Mouse (Mus musculus) intestine, embryonic 15.5 days (tissue): ENCODE results near the gene 2610528A11Rik. TPM values are rescaled to one million over a fixed set of nuclear protein-coding genes. Genes with fewer than 3 reads are reported as not detected.

Experiments
- ATAC-seq: fragments of 200-750 bp; cut with Nextera tagmentation; 2 replicates; pipeline ENCODE4 v1.8.0; 2017; ENCODE audit warnings: moderate TSS enrichment, moderate library complexity
- H3K27ac ChIP-seq: fragments of 300-500 bp; sonication (generic); 2 replicates; pipeline ENCODE4 v1.5.1; 2015; ENCODE audit warnings: mild to moderate bottlenecking, inconsistent platforms
- H3K27me3 ChIP-seq: fragments of 300-500 bp; sonication (generic); replicated peaks from 2 replicates; pipeline ENCODE4 v1.6.1; 2015; ENCODE audit warnings: inconsistent platforms
- H3K36me3 ChIP-seq: fragments of 300-500 bp; sonication (generic); 2 replicates; pipeline ENCODE4 v1.6.1; 2015; ENCODE audit warnings: inconsistent platforms
- H3K4me1 ChIP-seq: fragments of 300-500 bp; sonication (generic); replicated peaks from 2 replicates; pipeline ENCODE4 v1.6.1; 2015; ENCODE audit warnings: inconsistent platforms
- H3K4me2 ChIP-seq: fragments of 300-500 bp; sonication (generic); replicated peaks from 2 replicates; pipeline ENCODE4 v1.6.1; 2015; ENCODE audit warnings: mild to moderate bottlenecking, inconsistent platforms
- H3K4me3 ChIP-seq: fragments of 300-500 bp; sonication (generic); replicated peaks from 2 replicates; pipeline ENCODE4 v1.5.1; 2015; ENCODE audit warnings: inconsistent platforms
- H3K9ac ChIP-seq: fragments of 300-500 bp; sonication (generic); 2 replicates; pipeline ENCODE4 v1.6.1; 2015; ENCODE audit warnings: inconsistent platforms
- H3K9me3 ChIP-seq: fragments of 300-500 bp; sonication (generic); 2 replicates; pipeline ENCODE4 v1.6.1; 2016; ENCODE audit warnings: inconsistent platforms
- WGBS: fragments of 180-500 bp; shearing (Covaris S2); methylation state at CpG from one replicate; pipeline ENCODE4 v1.1.7; 2015; 5-methylcytosine and 5-hydroxymethylcytosine counted together
- polyA plus RNA-seq: library from polyadenylated mRNA; unstranded; fragments of >200 nt; fragmentation: Nextera tagmentation; extraction: Ambion mirVana; gene quantifications from 2 replicates; pipeline ENCODE4 v1.2.1, GENCODE M21; 2015

2610528A11Rik gene
- polyA plus RNA-seq, 1 experiment from 2014 or later: 59.7 TPM

DNA sequence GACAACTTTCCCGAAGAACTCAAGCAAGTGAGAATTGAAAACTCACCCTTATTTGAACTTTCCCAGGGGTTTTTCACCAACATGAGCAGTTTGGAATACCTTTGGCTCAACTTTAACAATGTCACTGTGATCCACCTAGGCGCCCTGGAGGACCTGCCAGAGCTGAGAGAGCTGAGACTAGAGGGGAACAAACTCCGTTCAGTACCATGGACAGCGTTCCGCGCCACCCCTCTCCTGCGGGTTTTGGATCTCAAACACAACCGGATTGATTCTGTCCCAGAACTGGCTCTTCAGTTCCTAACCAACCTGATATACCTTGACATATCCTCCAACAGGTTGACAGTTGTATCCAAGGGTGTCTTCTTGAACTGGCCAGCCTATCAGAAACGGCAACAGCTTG lies 45.3 kb downstream of the 2610528A11Rik start:
- Histone ChIP-seq H3K27ac (no peak overlapping the region), H3K36me3 (no peaks in the 10 kb centered on the region), H3K27me3 (no peaks in the 10 kb centered on the region), H3K4me2 (no peak overlapping the region), H3K4me1 (no peaks in the 10 kb centered on the region), H3K9ac (no peak overlapping the region), H3K4me3 (no peak overlapping the region), H3K9me3 (no peaks in the 10 kb centered on the region)
- ATAC-seq: no peak
- WGBS: 18% methylated on average over 9 of the region's 9 CpGs

DNA sequence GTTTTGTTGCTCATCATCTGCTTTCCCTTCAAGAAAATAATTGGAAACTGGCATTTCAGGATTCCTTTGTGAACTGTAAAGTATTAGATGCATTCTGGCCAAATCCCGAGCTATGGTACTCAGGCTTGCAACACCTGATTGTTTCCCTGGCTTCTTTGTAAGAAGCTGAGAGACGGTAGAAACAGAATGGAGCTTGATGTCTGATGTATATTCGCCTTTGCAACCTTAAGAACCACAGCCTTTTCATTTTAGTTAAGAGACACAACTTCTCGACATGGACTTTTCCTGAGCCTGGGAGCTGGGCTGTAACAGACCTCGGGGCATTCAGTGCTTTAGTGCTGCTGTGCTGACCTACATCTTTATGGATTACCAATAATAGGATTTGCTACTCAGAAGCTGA lies 46.2 kb downstream of the 2610528A11Rik start, which contains the start of gene Lrit2:
Gene Lrit2, plus strand, starts transcription at position 301 of the 400 bp plus-strand sequence.
- no peak within 1 kb of the TSS for H3K27ac ChIP-seq
- H3K4me1 ChIP-seq: no peaks in the 10 kb centered on the region
- H3K9ac ChIP-seq: no peak within 1 kb of the TSS
- H3K27me3 ChIP-seq: no peaks in the 10 kb centered on the region
- no peak within 1 kb of the TSS for H3K4me2 ChIP-seq
- no peaks in the 10 kb centered on the region for H3K36me3 ChIP-seq
- 76% methylated on average over 5 of the region's 5 CpGs for WGBS
- H3K9me3 ChIP-seq: no peaks in the 10 kb centered on the region
- no peak for ATAC-seq
- no peak within 1 kb of the TSS for H3K4me3 ChIP-seq

DNA sequence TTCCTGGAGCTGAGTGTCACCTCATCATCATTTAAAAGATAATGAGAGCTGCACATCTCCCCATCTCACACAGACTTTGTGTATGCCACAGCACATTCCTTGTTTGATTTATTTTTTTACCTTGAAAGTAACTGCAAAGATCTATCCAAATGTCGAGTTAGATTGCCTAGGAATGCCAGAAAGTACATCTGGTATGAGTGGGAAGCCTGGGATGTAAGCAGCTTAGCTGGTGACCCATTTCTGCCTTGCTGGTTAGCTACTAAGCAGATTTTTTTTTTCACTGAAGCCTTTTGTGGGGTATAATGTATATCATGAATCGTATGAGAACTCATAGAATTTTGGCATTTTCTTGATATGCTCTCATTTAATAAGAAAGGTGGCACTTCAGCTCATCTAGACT lies 47.2 kb downstream of the 2610528A11Rik start:
- H3K4me3 ChIP-seq: no peak overlapping the region
- H3K36me3 ChIP-seq: no peaks in the 10 kb centered on the region
- no peak overlapping the region for H3K27ac ChIP-seq
- H3K27me3 ChIP-seq: no peaks in the 10 kb centered on the region
- no peak overlapping the region for H3K9ac ChIP-seq
- WGBS: 62% methylated on average over 2 of the region's 2 CpGs
- ATAC-seq: no peak
- no peaks in the 10 kb centered on the region for H3K4me1 ChIP-seq
- H3K9me3 ChIP-seq: no peaks in the 10 kb centered on the region
- H3K4me2 ChIP-seq: no peak overlapping the region

DNA sequence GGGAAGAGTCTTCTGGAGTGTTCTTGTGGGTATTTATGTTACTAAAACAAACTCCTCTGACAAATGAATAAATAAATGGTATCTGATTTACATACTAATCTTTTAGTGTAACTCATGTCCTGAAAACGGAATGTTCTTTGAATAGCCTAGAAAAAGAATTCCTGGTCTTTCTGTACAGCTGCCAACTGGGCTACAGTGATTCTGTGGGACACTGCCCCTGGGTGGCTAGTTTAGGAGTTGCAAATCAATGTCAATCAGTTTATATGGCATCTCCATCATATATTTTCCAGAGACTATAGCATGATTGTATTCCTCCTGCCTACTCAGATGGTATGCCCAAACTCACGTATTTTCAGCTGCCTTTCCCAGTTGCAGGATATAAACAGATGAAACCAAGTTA lies 49.0 kb downstream of the 2610528A11Rik start:
- H3K9ac ChIP-seq: no peak overlapping the region
- ATAC-seq: no peak
- 52% methylated on average over 2 of the region's 2 CpGs for WGBS

More for the DNA sequence above, 49.0 kb downstream of the 2610528A11Rik start:
- Histone ChIP-seq H3K4me2 (no peak overlapping the region), H3K4me3 (no peak overlapping the region), H3K4me1 (no peaks in the 10 kb centered on the region), H3K27ac (no peak overlapping the region), H3K9me3 (no peaks in the 10 kb centered on the region), H3K36me3 (no peaks in the 10 kb centered on the region), H3K27me3 (no peaks in the 10 kb centered on the region)

Other genes starting within 250 kb of the 2610528A11Rik start
- gene Ccser2, start 145.2 kb downstream of the 2610528A11Rik start, polyA plus RNA-seq: 29.4 and 35.1 TPM in 2 replicates
- gene Rgr, start 65.1 kb downstream of the 2610528A11Rik start, polyA plus RNA-seq: not detected in 2 replicates
- gene Lrit1, start 59.2 kb downstream of the 2610528A11Rik start, polyA plus RNA-seq: not detected in 2 replicates
- gene Lrit2, start 46.1 kb downstream of the 2610528A11Rik start, polyA plus RNA-seq: not detected in 2 replicates
- gene Cdhr1, start 15.7 kb downstream of the 2610528A11Rik start, polyA plus RNA-seq: 0.29 and 0.34 TPM in 2 replicates
- gene Ghitm, start 21.2 kb upstream of the 2610528A11Rik start, polyA plus RNA-seq: 300 and 309 TPM in 2 replicates